ENCODE assay signal across 9 mouse cellular contexts in genomic region chr5:146790944-146791343, GRCm38 (mm10). TPM values are rescaled to one million over a fixed set of nuclear protein-coding genes. Genes with fewer than 3 reads are reported as not detected.
DNase-seq lines count a peak whose midpoint lies in the region; ATAC-seq lines count a peak whose summit lies in the region.
"Had no signal": no experiment of that assay in that cellular context is flagged by ENCODE, and none has a peak within 500 bp of the region (broad histone marks: within the 10 kb centered on the region; RNA-seq: fewer than 3 reads in every experiment).

No protein-coding gene starts in this region.

- no peak for ATAC-seq in forebrain, embryonic 14.5 days
- ATAC-seq in forebrain, embryonic 15.5 days (replicated peaks) = no peak
- ATAC-seq in liver, embryonic 13.5 days (ENCODE audit: low read depth) = no peak
- ATAC-seq in liver, embryonic 12.5 days = no peak

- no peaks in the 10 kb centered on the region for H3K36me3 ChIP-seq in forebrain, embryonic 14.5 days (ENCODE audit: control insufficient read depth, insufficient read depth, low read length)
- no peaks in the 10 kb centered on the region for H3K36me3 ChIP-seq in forebrain, embryonic 15.5 days
- H3K36me3 ChIP-seq in liver, embryonic 13.5 days = no peaks in the 10 kb centered on the region
- H3K36me3 ChIP-seq in liver, embryonic 12.5 days = no peaks in the 10 kb centered on the region

- H3K4me2 ChIP-seq in forebrain, embryonic 14.5 days (ENCODE audit: low read length) = no peak overlapping the region
- no peak overlapping the region for H3K4me2 ChIP-seq in forebrain, embryonic 15.5 days (replicated peaks)
- H3K4me2 ChIP-seq in liver, embryonic 13.5 days = no peak overlapping the region
- no peak overlapping the region for H3K4me2 ChIP-seq in liver, embryonic 12.5 days

- no peaks in the 10 kb centered on the region for H3K9me3 ChIP-seq in forebrain, embryonic 14.5 days (replicated peaks; ENCODE audit: control insufficient read depth, low read length)
- no peaks in the 10 kb centered on the region for H3K9me3 ChIP-seq in forebrain, embryonic 15.5 days
- no peaks in the 10 kb centered on the region for H3K9me3 ChIP-seq in liver, embryonic 13.5 days (replicated peaks)
- H3K9me3 ChIP-seq in liver, embryonic 12.5 days (replicated peaks) = no peaks in the 10 kb centered on the region

- 67% methylated on average over 8 of the region's 8 CpGs for WGBS in forebrain, embryonic 14.5 days
- WGBS in forebrain, embryonic 15.5 days = 71% methylated on average over 8 of the region's 8 CpGs
- 82% methylated on average over 8 of the region's 8 CpGs for WGBS in liver, embryonic 13.5 days (ENCODE audit: insufficient replicate concordance)
- 86% methylated on average over 8 of the region's 8 CpGs for WGBS in liver, embryonic 12.5 days (ENCODE audit: insufficient replicate concordance)

- H3K27ac ChIP-seq in forebrain, embryonic 14.5 days (ENCODE audit: low read depth, low read length) = no peak overlapping the region
- H3K27ac ChIP-seq in forebrain, embryonic 15.5 days (replicated peaks) = no peak overlapping the region
- H3K27ac ChIP-seq in liver, embryonic 13.5 days = no peak overlapping the region
- no peak overlapping the region for H3K27ac ChIP-seq in liver, embryonic 12.5 days

- H3K4me3 ChIP-seq in forebrain, embryonic 14.5 days (ENCODE audit: low read depth, low read length) = no peak overlapping the region
- H3K4me3 ChIP-seq in forebrain, embryonic 15.5 days = no peak overlapping the region
- no peak overlapping the region for H3K4me3 ChIP-seq in liver, embryonic 13.5 days (replicated peaks)
- no peak overlapping the region for H3K4me3 ChIP-seq in liver, embryonic 12.5 days

- H3K9ac ChIP-seq in forebrain, embryonic 14.5 days (ENCODE audit: low read length) = peak overlapping the region; percentile 40
- H3K9ac ChIP-seq in forebrain, embryonic 15.5 days (replicated peaks) = no peak overlapping the region
- H3K9ac ChIP-seq in liver, embryonic 13.5 days = peak overlapping the region; percentile 8; the same call in 1 of the 2 replicates
- no peak overlapping the region for H3K9ac ChIP-seq in liver, embryonic 12.5 days

- peaks cover 13% of the 10 kb centered on the region; the same call in 1 of the 2 replicates for H3K4me1 ChIP-seq in forebrain, embryonic 14.5 days (ENCODE audit: control insufficient read depth, insufficient read depth, low read length)
- peaks cover 27% of the 10 kb centered on the region for H3K4me1 ChIP-seq in forebrain, embryonic 15.5 days
- peaks cover 86% of the 10 kb centered on the region for H3K4me1 ChIP-seq in liver, embryonic 13.5 days (replicated peaks)
- peaks cover 81% of the 10 kb centered on the region for H3K4me1 ChIP-seq in liver, embryonic 12.5 days

- no peaks in the 10 kb centered on the region for H3K27me3 ChIP-seq in forebrain, embryonic 14.5 days (replicated peaks; ENCODE audit: control insufficient read depth, insufficient read depth, low read length)
- no peaks in the 10 kb centered on the region for H3K27me3 ChIP-seq in forebrain, embryonic 15.5 days
- H3K27me3 ChIP-seq in liver, embryonic 13.5 days = no peaks in the 10 kb centered on the region
- no peaks in the 10 kb centered on the region for H3K27me3 ChIP-seq in liver, embryonic 12.5 days (replicated peaks)

- no peak for DNase-seq in forebrain, embryonic 14.5 days (ENCODE audit: low spot score)
- DNase-seq in liver, embryonic 13.5 days = no peak
- peak; percentile 68 to 72 for DNase-seq in cerebellum, postnatal 36 days
- DNase-seq in naive thymus-derived CD4-positive, alpha-beta T cell, adult 2 months (ENCODE audit: low read depth) = peak; percentile 37
- no peak for DNase-seq in gastrocnemius, adult 18-20 months (ENCODE audit: low spot score)
- no peak for DNase-seq in adipocyte (ENCODE audit: low spot score)

RNA-seq across cellular contexts. Expression of gene Usp12, which starts 3.9 kb away (rescaled TPM):
- 9.6 and 10.5 TPM in 2 replicates for polyA plus RNA-seq in forebrain, embryonic 14.5 days (2014; fragmentation: Nextera tagmentation; extraction: Ambion mirVana)
- 14.9 and 16.5 TPM in 2 replicates for polyA plus RNA-seq in forebrain, embryonic 15.5 days (2015; fragmentation: Nextera tagmentation; extraction: Ambion mirVana)
- 7.8 and 9.9 TPM in 2 replicates for polyA plus RNA-seq in liver, embryonic 13.5 days (2015; fragmentation: Nextera tagmentation; extraction: Ambion mirVana)
- 13.6 and 13.9 TPM in 2 replicates for polyA plus RNA-seq in liver, embryonic 12.5 days (2016; fragmentation: Nextera tagmentation; extraction: Ambion mirVana)
- 10 to 100 TPM; 16.4 to 17.9 TPM for total RNA-seq in gastrocnemius, adult 18-20 months (2021)

RNA-seq across cellular contexts. Expression of gene Rpl21, which starts 41.7 kb away (rescaled TPM):
- 391 and 517 TPM in 2 replicates for polyA plus RNA-seq in forebrain, embryonic 14.5 days (2014; fragmentation: Nextera tagmentation; extraction: Ambion mirVana)
- 358 and 359 TPM in 2 replicates for polyA plus RNA-seq in forebrain, embryonic 15.5 days (2015; fragmentation: Nextera tagmentation; extraction: Ambion mirVana)
- polyA plus RNA-seq in liver, embryonic 13.5 days (2015; fragmentation: Nextera tagmentation; extraction: Ambion mirVana) = 460 and 482 TPM in 2 replicates
- 520 and 529 TPM in 2 replicates for polyA plus RNA-seq in liver, embryonic 12.5 days (2016; fragmentation: Nextera tagmentation; extraction: Ambion mirVana)
- total RNA-seq in gastrocnemius, adult 18-20 months (2021) = 100 to 1,000 TPM; 133 to 155 TPM

RNA-seq across cellular contexts. Expression of gene Rasl11a, which starts 53.9 kb away (rescaled TPM):
- 6.4 and 8.6 TPM in 2 replicates for polyA plus RNA-seq in forebrain, embryonic 14.5 days (2014; fragmentation: Nextera tagmentation; extraction: Ambion mirVana)
- polyA plus RNA-seq in forebrain, embryonic 15.5 days (2015; fragmentation: Nextera tagmentation; extraction: Ambion mirVana) = 11.9 and 13.4 TPM in 2 replicates
- 2.9 and 3.1 TPM in 2 replicates for polyA plus RNA-seq in liver, embryonic 13.5 days (2015; fragmentation: Nextera tagmentation; extraction: Ambion mirVana)
- 3.2 and 3.8 TPM in 2 replicates for polyA plus RNA-seq in liver, embryonic 12.5 days (2016; fragmentation: Nextera tagmentation; extraction: Ambion mirVana)
- total RNA-seq in gastrocnemius, adult 18-20 months (2021) = 1 to 10 TPM; 1.7 to 1.8 TPM
- total RNA-seq: granulocyte monocyte progenitor cell, adult 5-6 weeks had no signal

Comparison
In these comparisons a context has a peak if more than half of its experiments do, and no peak if none do; other contexts are left out.
1. H3K9ac ChIP-seq: peak in forebrain, embryonic 14.5 days (single experiment) and liver, embryonic 13.5 days (single experiment); none in forebrain, embryonic 15.5 days (single experiment) and liver, embryonic 12.5 days (single experiment).
2. DNase-seq: peak in cerebellum, postnatal 36 days (2 of 2) and naive thymus-derived CD4-positive, alpha-beta T cell, adult 2 months (single experiment); none in forebrain, embryonic 14.5 days (single experiment), liver, embryonic 13.5 days (single experiment), gastrocnemius, adult 18-20 months (single experiment) and adipocyte (single experiment).